Mouse (Mus musculus) neural tube, embryonic 12.5 days (tissue): Measurements from ENCODE around the gene Psenen. TPM values are rescaled to one million over a fixed set of nuclear protein-coding genes. Genes with fewer than 3 reads are reported as not detected.

Source experiments
- ATAC-seq: fragments of 200-750 bp; cut with Nextera tagmentation; 2 replicates; pipeline ENCODE4 v1.8.0; 2017; ENCODE audit warnings: low read depth, mild to moderate bottlenecking, moderate TSS enrichment, moderate library complexity; ENCODE audit not compliant: low FRiP score
- H3K27ac ChIP-seq: fragments of 300-500 bp; sonication (generic); 2 replicates; pipeline ENCODE4 v1.5.1; 2016
- H3K27me3 ChIP-seq: fragments of 300-500 bp; sonication (generic); replicated peaks from 2 replicates; pipeline ENCODE4 v1.6.1; 2016; ENCODE audit warnings: mild to moderate bottlenecking
- H3K36me3 ChIP-seq: fragments of 300-500 bp; sonication (generic); 2 replicates; pipeline ENCODE4 v1.6.1; 2016; ENCODE audit warnings: mild to moderate bottlenecking
- H3K4me1 ChIP-seq: fragments of 300-500 bp; sonication (generic); 2 replicates; pipeline ENCODE4 v1.6.1; 2016
- H3K4me2 ChIP-seq: fragments of 300-500 bp; sonication (generic); replicated peaks from 2 replicates; pipeline ENCODE4 v1.6.1; 2016; ENCODE audit warnings: mild to moderate bottlenecking
- H3K4me3 ChIP-seq: fragments of 300-500 bp; sonication (generic); 2 replicates; pipeline ENCODE4 v1.5.1; 2016
- H3K9ac ChIP-seq: fragments of 300-500 bp; sonication (generic); 2 replicates; pipeline ENCODE4 v1.6.1; 2016; ENCODE audit warnings: mild to moderate bottlenecking
- H3K9me3 ChIP-seq: fragments of 300-500 bp; sonication (generic); 2 replicates; pipeline ENCODE4 v1.6.1; 2016; ENCODE audit warnings: mild to moderate bottlenecking
- WGBS: fragments of 180-500 bp; shearing (Covaris S2); methylation state at CpG from one replicate; pipeline ENCODE4 v1.1.7; 2016; 5-methylcytosine and 5-hydroxymethylcytosine counted together
- polyA plus RNA-seq: library from polyadenylated mRNA; unstranded; fragments of >200 nt; fragmentation: Nextera tagmentation; extraction: Ambion mirVana; gene quantifications from 2 replicates; pipeline ENCODE4 v1.2.1, GENCODE M21; 2016

Psenen gene
- 137 and 143 TPM in 2 replicates for polyA plus RNA-seq

DNA sequence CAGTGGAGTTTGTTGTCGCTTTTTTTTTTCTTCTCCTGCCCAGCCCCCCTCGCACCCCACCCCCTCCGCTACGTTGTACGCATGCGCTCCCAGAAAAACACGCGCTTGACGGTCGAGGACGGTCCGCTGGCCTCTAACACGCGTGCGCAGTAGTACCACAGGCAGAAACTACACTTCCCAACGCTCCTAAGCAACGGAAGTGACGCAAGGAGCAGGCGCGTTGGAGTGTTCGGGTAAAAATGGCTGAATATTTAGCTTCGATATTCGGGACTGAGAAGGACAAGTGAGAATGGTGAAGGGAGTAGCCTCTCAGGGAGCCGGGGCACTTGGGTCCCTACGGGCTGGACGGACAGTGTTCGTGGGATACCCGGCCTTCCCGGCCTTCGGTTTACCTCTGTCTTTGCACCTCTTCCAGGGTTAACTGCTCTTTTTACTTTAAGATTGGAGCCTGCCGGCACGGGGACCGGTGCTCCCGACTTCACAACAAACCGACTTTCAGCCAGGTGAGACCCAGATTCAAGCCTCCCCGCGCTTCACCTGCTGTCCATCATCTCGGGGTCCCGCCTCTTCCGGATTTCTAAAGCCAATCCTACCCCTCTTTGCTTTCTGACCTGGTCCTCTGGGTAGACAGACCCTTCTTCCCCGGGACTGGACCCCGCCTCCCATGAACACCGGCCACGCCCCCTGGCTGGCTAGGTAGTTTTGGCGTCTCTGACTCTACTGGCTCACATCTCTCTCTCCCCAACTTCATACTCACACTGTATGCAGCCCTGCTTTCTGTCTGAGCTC, at the start of gene Psenen, which contains the start of the genes U2af1l4 and Gm49396:
Psenen (minus strand) TSS at position 511 of the 789 bp plus-strand sequence.
U2af1l4 (plus strand) TSS at position 185 of the 789 bp plus-strand sequence.
Gm49396 (plus strand) TSS at position 228 of the 789 bp plus-strand sequence.
- under 1% methylated on average over 45 of the region's 45 CpGs for WGBS

DNA sequence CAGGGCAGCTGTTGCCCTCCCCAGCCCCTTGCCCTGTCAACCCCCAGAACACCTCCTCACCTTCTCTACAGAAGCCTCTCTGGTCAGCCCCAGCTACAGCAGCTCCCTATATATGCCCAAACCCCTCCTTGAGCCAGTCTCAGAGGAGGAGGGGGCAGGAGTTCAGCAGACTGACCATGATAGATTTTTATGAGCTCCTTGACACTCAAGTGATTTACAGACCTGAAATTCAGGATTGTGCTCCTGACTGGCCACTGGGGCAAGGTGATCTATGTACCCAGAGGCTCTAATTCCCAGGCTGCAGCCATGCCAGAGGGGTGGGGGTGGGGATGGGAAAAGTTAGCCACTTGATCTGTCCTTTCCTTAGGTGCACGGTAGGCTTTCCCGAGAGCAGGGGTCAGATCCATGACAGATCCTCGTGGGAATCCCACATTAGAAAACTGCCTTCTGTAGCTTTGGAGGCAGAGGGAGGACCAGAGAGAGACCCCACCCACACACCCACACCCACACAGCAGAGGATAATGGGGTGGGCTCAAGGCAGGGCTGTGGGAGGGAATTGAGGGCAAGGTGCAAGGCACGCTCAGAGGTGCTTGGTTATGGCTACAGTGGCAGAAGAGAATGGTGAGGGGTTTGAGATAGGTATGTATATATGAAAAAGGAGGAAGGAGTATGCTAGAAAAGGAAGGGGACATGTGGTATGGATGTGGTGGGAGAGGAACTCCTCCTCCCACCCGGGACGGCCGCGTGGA, 49.4 kb upstream of the Psenen start, which contains the start of gene Upk1a:
Upk1a (minus strand) TSS at position 194 of the 749 bp plus-strand sequence.
- Histone ChIP-seq H3K36me3 (peaks cover 29% of the 10 kb centered on the region), H3K4me1 (peaks cover 6% of the 10 kb centered on the region; the same call in 1 of the 2 replicates), H3K9ac (no peak within 1 kb of the TSS), H3K27ac (no peak within 1 kb of the TSS), H3K9me3 (no peaks in the 10 kb centered on the region), H3K4me2 (no peak within 1 kb of the TSS), H3K27me3 (no peaks in the 10 kb centered on the region), H3K4me3 (no peak within 1 kb of the TSS)
- no peak for ATAC-seq
- WGBS, result 67% methylated on average over 8 of the region's 8 CpGs

More for the DNA sequence above, at the start of gene Psenen, which contains the start of the genes U2af1l4 and Gm49396:
- peak within 1 kb of the TSS; percentile 74 for H3K4me3 ChIP-seq
- no peaks in the 10 kb centered on the region for H3K27me3 ChIP-seq
- peaks cover 29% of the 10 kb centered on the region for H3K36me3 ChIP-seq
- H3K9me3 ChIP-seq, result no peaks in the 10 kb centered on the region
- ATAC-seq, result peak; percentile 86
- peak within 1 kb of the TSS; percentile 70 for H3K9ac ChIP-seq
- peaks cover 24% of the 10 kb centered on the region for H3K4me1 ChIP-seq
- H3K27ac ChIP-seq, result peak within 1 kb of the TSS; percentile 75
- H3K4me2 ChIP-seq, result peak within 1 kb of the TSS; percentile 81

DNA sequence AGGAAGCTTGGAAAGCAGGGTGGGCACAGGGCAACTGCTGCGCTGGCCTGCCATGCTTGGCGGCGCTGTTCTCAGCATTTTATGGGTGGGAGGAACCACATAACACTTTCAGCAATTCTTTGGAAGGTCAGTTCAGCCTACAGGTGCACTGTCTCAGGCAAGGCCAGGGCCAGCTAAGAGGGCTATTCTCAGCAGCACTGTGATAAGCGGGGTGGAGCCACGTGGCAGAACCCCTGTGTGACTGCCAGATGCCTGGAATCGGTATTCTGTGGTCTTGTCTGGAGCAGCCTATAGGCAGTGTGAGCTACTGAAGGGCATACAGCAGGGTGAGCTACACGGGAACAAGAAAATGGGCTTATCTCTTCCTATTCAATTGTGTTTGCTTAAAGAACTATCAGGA, 46.6 kb upstream of the Psenen start:
- H3K36me3 ChIP-seq, result peaks cover 2% of the 10 kb centered on the region; the same call in 1 of the 2 replicates
- H3K27ac ChIP-seq, result no peak overlapping the region
- no peaks in the 10 kb centered on the region for H3K27me3 ChIP-seq
- H3K4me2 ChIP-seq, result no peak overlapping the region
- no peaks in the 10 kb centered on the region for H3K9me3 ChIP-seq
- no peak overlapping the region for H3K4me3 ChIP-seq
- H3K9ac ChIP-seq, result no peak overlapping the region
- H3K4me1 ChIP-seq, result peaks cover 6% of the 10 kb centered on the region; the same call in 1 of the 2 replicates
- WGBS, result 63% methylated on average over 7 of the region's 7 CpGs
- ATAC-seq, result no peak

DNA sequence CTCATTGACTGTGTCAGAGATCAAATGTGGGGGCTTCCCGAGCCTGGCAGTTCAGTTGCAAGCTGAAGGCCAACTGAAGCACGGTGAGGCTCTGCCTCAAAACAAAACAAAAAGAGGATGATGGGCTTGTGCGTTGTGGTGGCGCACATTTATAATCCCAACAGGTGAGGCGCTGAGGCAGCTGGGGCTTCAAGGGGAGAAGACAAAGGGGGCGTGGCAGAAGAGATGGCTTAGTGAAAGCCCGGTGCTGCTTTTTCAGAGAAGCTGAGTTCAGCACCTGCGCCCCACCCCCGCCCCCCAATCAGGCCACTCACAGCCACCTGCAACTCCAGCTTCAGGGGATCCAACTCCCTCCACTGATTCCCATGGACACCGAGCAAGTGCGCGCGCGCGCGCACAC, 45.0 kb upstream of the Psenen start:
- no peaks in the 10 kb centered on the region for H3K27me3 ChIP-seq
- no peak overlapping the region for H3K4me2 ChIP-seq
- H3K4me1 ChIP-seq, result peaks cover 6% of the 10 kb centered on the region; the same call in 1 of the 2 replicates
- no peak for ATAC-seq
- no peak overlapping the region for H3K9ac ChIP-seq
- no peak overlapping the region for H3K27ac ChIP-seq
- no peak overlapping the region for H3K4me3 ChIP-seq
- no peaks in the 10 kb centered on the region for H3K9me3 ChIP-seq
- no peaks in the 10 kb centered on the region for H3K36me3 ChIP-seq
- WGBS, result 61% methylated on average over 14 of the region's 16 CpGs

DNA sequence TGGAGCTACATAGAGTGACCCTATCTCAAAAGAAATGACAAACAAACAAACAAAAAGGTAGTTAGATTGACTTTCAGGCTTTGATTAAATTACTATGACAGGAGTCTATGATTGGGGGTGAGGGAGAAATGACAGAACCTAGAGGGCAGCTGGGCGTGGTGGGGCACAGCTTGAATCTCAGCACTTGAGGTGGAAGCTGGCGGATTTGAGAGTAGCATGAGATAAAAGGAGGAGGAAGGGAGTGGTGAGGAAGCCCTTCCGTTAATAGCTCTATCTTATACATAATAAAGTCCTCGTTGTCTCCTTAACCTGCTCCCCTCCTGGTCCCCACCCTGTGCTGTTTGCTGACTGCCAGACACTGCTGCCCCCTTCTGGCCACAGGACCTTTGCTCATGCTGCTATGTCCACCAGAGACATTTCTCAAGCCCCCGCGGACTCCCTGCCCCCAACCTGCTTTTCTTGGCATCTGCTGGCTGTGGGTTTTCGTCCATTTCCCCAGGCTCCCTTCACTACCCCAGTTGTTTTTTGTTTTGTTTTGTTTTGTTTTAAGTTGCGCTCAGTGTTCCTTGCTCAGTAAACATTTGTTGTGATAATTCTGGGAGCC, 44.4 kb upstream of the Psenen start:
- H3K4me2 ChIP-seq, result no peak overlapping the region
- H3K4me3 ChIP-seq, result no peak overlapping the region
- no peak overlapping the region for H3K9ac ChIP-seq
- no peaks in the 10 kb centered on the region for H3K27me3 ChIP-seq
- no peaks in the 10 kb centered on the region for H3K36me3 ChIP-seq
- H3K27ac ChIP-seq, result no peak overlapping the region
- 35% methylated on average over 8 of the region's 8 CpGs for WGBS
- peaks cover 5% of the 10 kb centered on the region; the same call in 1 of the 2 replicates for H3K4me1 ChIP-seq
- no peak for ATAC-seq
- H3K9me3 ChIP-seq, result no peaks in the 10 kb centered on the region

DNA sequence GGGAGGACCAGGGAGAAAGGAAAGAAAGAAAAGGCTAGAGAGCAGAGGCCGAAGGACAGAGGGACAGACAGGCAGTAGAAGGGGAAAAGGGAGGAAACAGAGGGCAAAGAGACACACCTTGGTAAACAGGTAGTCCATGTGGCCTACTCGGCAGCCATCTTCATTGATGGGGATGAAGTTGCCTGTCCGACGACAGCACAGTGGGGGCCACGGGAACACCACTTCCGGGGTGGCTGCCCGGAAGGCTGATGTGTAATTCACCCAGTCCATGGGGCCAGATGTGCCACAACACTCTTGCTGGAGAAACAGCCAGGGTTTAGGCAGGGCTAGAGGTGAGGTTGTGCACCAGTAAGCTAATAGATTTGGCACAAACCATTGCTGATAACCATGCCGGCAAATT, 41.5 kb upstream of the Psenen start:
- Histone ChIP-seq H3K4me2 (no peak overlapping the region), H3K9ac (no peak overlapping the region), H3K36me3 (no peaks in the 10 kb centered on the region), H3K27me3 (no peaks in the 10 kb centered on the region), H3K4me1 (peaks cover 6% of the 10 kb centered on the region; the same call in 1 of the 2 replicates), H3K9me3 (no peaks in the 10 kb centered on the region), H3K27ac (no peak overlapping the region), H3K4me3 (no peak overlapping the region)
- 86% methylated on average over 8 of the region's 8 CpGs for WGBS
- no peak for ATAC-seq

DNA sequence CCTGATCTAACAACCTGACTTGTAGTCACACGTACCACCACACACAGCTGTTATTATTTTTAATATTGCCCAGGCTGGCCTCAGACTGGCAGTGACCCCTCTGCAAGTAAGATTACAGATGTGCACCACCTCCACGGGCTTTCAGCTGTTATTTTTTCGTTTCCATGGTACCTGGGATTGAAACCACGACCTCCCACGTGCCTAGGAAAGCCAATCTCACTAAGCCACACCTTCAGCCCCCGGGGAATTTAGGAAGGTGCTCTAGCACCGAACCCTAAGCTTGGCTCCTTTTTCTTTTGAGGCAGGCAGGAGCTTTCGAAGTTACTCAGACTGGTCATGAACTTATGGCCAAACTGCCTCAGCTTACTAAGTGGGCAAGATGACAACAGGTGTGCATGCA, 41.0 kb upstream of the Psenen start:
- Histone ChIP-seq H3K36me3 (no peaks in the 10 kb centered on the region), H3K4me3 (no peak overlapping the region), H3K4me2 (no peak overlapping the region), H3K27ac (no peak overlapping the region), H3K9ac (no peak overlapping the region), H3K4me1 (peaks cover 6% of the 10 kb centered on the region; the same call in 1 of the 2 replicates), H3K27me3 (no peaks in the 10 kb centered on the region), H3K9me3 (no peaks in the 10 kb centered on the region)
- no peak for ATAC-seq
- WGBS, result 72% methylated on average over 8 of the region's 8 CpGs

DNA sequence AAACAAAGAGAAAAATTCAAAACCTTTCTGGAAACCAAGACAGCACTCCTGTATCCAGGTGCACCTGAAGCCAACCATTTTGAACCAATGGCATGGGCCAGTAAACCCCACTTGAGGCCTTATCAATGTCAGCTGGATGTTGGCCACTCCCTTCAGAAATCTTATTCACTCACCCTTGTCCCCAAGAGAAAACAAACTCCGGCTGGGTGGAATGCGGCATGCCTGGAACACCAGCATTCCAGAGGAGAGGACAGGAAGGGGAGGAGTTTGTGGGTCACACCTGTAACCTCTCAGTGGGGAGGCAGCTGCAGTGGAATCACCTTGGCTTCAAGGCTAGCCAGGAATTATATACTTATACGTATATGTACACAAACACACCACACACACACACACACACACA, 39.2 kb upstream of the Psenen start:
- no peaks in the 10 kb centered on the region for H3K36me3 ChIP-seq
- 72% methylated on average over 3 of the region's 3 CpGs for WGBS
- no peaks in the 10 kb centered on the region for H3K27me3 ChIP-seq
- no peak for ATAC-seq
- no peaks in the 10 kb centered on the region for H3K9me3 ChIP-seq
- H3K4me1 ChIP-seq, result peaks cover 6% of the 10 kb centered on the region; the same call in 1 of the 2 replicates
- H3K27ac ChIP-seq, result no peak overlapping the region
- H3K4me3 ChIP-seq, result no peak overlapping the region
- H3K4me2 ChIP-seq, result no peak overlapping the region
- H3K9ac ChIP-seq, result no peak overlapping the region

DNA sequence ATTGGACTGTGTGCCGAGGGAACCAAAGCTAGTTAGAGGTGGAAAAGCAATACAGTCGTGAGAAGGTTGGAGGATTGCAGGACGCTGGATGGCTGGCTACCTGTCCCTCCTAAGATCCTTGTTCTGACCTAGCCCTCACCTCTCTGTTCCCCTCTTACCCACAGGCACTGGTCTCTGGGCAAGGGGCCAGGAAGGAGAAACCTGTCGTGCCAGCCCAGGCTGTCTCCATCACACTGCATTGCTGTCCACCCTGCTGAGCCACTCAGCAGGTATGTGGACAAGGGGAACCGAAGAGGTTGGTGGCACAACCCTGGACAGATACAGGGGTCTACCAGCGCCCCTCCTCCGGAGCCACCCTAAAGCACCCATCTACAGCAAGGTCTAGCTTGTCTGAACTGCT, 37.2 kb upstream of the Psenen start:
- Histone ChIP-seq H3K4me2 (peak overlapping the region; percentile 45; the same call in 1 of the 2 replicates), H3K9me3 (no peaks in the 10 kb centered on the region), H3K4me1 (peaks cover 6% of the 10 kb centered on the region; the same call in 1 of the 2 replicates), H3K27ac (no peak overlapping the region), H3K9ac (no peak overlapping the region), H3K27me3 (no peaks in the 10 kb centered on the region), H3K4me3 (no peak overlapping the region), H3K36me3 (no peaks in the 10 kb centered on the region)
- peak; percentile 10; the same call in 1 of the 2 replicates for ATAC-seq
- 77% methylated on average over 7 of the region's 7 CpGs for WGBS

DNA sequence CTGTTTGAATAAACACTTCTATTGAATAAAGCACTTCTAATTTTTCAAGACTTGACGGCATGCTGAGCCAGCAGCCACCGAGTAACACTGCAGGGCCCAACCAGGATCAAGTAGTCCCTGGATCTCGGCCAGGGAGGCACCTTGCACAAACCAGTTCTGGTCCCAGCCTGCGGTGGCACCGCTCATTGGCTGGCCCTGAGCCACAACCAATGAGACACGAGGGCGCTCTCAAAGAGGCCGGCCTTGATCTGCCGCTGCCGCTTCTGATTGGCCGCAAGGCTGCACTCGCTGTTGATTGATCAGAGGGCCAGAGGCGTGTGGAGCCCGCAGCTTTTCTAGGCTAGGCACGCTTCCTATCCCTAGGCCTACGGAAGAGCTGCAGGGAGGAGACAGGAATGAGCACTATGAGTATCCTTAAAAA, 36.5 kb upstream of the Psenen start:
- H3K4me2 ChIP-seq, result peak overlapping the region; percentile 45
- H3K9me3 ChIP-seq, result no peaks in the 10 kb centered on the region
- H3K36me3 ChIP-seq, result no peaks in the 10 kb centered on the region
- ATAC-seq, result peak; percentile 98
- H3K4me1 ChIP-seq, result peaks cover 6% of the 10 kb centered on the region; the same call in 1 of the 2 replicates
- no peak overlapping the region for H3K27ac ChIP-seq
- under 1% methylated on average over 16 of the region's 16 CpGs for WGBS
- H3K4me3 ChIP-seq, result 0 out of 2 replicates have a peak overlapping the region, but pooled peaks have one; percentile 2
- H3K9ac ChIP-seq, result no peak overlapping the region
- no peaks in the 10 kb centered on the region for H3K27me3 ChIP-seq

DNA sequence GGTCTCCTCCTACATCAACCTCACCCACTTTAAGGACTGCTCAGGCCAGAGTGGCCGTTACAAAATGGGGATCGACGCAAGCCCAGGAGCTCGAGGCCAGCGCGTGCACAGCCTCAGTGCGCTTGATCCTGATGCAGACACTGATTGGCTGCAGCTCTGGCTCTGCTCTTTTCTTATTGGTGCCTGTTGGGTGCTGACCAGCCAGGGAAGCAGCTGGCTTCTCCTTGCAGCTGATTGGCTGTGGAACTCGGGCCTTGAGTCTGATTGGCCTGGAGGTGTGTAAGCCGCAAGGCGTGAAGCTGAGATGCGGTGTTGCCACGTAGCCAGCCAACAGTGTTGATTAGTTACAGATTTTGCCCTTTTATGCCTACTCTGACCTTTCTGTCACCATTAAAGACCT, 35.4 kb upstream of the Psenen start, which contains the start of gene Zbtb32:
Zbtb32 (minus strand) TSS at position 124 of the 400 bp plus-strand sequence.
- Histone ChIP-seq H3K27ac (no peak within 1 kb of the TSS), H3K9ac (no peak within 1 kb of the TSS), H3K27me3 (no peaks in the 10 kb centered on the region), H3K36me3 (no peaks in the 10 kb centered on the region), H3K4me1 (peaks cover 6% of the 10 kb centered on the region; the same call in 1 of the 2 replicates), H3K4me3 (0 out of 2 replicates have a peak within 1 kb of the TSS, but pooled peaks have one; percentile 2), H3K4me2 (peak within 1 kb of the TSS; percentile 45), H3K9me3 (no peaks in the 10 kb centered on the region)
- WGBS, result 96% methylated on average over 12 of the region's 12 CpGs
- no peak for ATAC-seq
